22 mouse cellular contexts compared by ENCODE assay signal in genomic region chr6:142652175-142652574, GRCm38 (mm10). TPM values are rescaled to one million over a fixed set of nuclear protein-coding genes. Genes with fewer than 3 reads are reported as not detected.
DNase-seq lines count a peak whose midpoint lies in the region; ATAC-seq and TF ChIP-seq lines count a peak whose summit lies in the region.
"Had no signal": no experiment of that assay in that cellular context is flagged by ENCODE, and none has a peak within 500 bp of the region (broad histone marks: within the 10 kb centered on the region; RNA-seq: fewer than 3 reads in every experiment).

No protein-coding gene starts in this region.

- in situ Hi-C loops in Patski (cut with MboI; ENCODE audit: low pct_unique_long_range_greater_than_20kb), result no loop called here

- H3K4me1 ChIP-seq in embryonic facial prominence, embryonic 13.5 days, result peaks cover 7% of the 10 kb centered on the region; the same call in 1 of the 2 replicates
- peaks cover 4% of the 10 kb centered on the region; the same call in 1 of the 2 replicates for H3K4me1 ChIP-seq in embryonic facial prominence, embryonic 10.5 days
- no peaks in the 10 kb centered on the region for H3K4me1 ChIP-seq in embryonic facial prominence, embryonic 14.5 days (ENCODE audit: control insufficient read depth, insufficient read depth, low read length)
- H3K4me1 ChIP-seq: embryonic facial prominence, embryonic 15.5 days; heart, embryonic 12.5 days; heart, embryonic 15.5 days; hindbrain, embryonic 12.5 days; hindbrain, embryonic 15.5 days had no signal

- H3K27ac ChIP-seq in embryonic facial prominence, embryonic 13.5 days, result peak overlapping the region; percentile 22; the same call in 1 of the 2 replicates
- no peak overlapping the region for H3K27ac ChIP-seq in embryonic facial prominence, embryonic 10.5 days (replicated peaks)
- H3K27ac ChIP-seq in embryonic facial prominence, embryonic 14.5 days (replicated peaks; ENCODE audit: low read depth, low read length), result no peak overlapping the region
- H3K27ac ChIP-seq: embryonic facial prominence, embryonic 15.5 days; heart, embryonic 15.5 days; hindbrain, embryonic 12.5 days; hindbrain, embryonic 15.5 days had no signal

- no peak overlapping the region for H3K9ac ChIP-seq in embryonic facial prominence, embryonic 13.5 days
- H3K9ac ChIP-seq in embryonic facial prominence, embryonic 14.5 days (ENCODE audit: low read depth, low read length), result no peak overlapping the region
- H3K9ac ChIP-seq: embryonic facial prominence, embryonic 15.5 days; heart, embryonic 12.5 days; heart, embryonic 15.5 days; hindbrain, embryonic 12.5 days; hindbrain, embryonic 15.5 days had no signal

- CTCF ChIA-PET in Patski (lab: Charles Lee), result no interaction called here

- no peaks in the 10 kb centered on the region for H3K36me3 ChIP-seq in embryonic facial prominence, embryonic 13.5 days
- no peaks in the 10 kb centered on the region for H3K36me3 ChIP-seq in embryonic facial prominence, embryonic 10.5 days (replicated peaks)
- H3K36me3 ChIP-seq in embryonic facial prominence, embryonic 14.5 days (ENCODE audit: control insufficient read depth, insufficient read depth, low read length), result no peaks in the 10 kb centered on the region
- H3K36me3 ChIP-seq: embryonic facial prominence, embryonic 15.5 days; hindbrain, embryonic 12.5 days; hindbrain, embryonic 15.5 days had no signal

- no peak for ATAC-seq in embryonic facial prominence, embryonic 13.5 days (ENCODE audit: insufficient number of reproducible peaks, insufficient read depth, low FRiP score, low TSS enrichment, low read depth)
- ATAC-seq in Patski, result peak; percentile 39
- ATAC-seq in embryonic facial prominence, embryonic 14.5 days (ENCODE audit: low read depth), result peak; percentile 33; the same call in 1 of the 2 replicates
- ATAC-seq in CD4-positive, CD25-positive, alpha-beta regulatory T cell, adult 4 months, result no peak
- ATAC-seq: forebrain, embryonic 14.5 days; intestine, postnatal 0 days had no signal

- WGBS in embryonic facial prominence, embryonic 13.5 days, result 62% methylated on average over 1 of the region's 1 CpGs
- 60% methylated on average over 1 of the region's 1 CpGs for WGBS in embryonic facial prominence, embryonic 10.5 days
- 69% methylated on average over 1 of the region's 1 CpGs for WGBS in embryonic facial prominence, embryonic 14.5 days

- POLR2A ChIA-PET in Patski (lab: Charles Lee), result interaction anchor here (0.7 kb wide), 1 partner anchor 763 kb away, joined by 4 read pairs; no protein-coding TSS in a partner anchor

- no peak overlapping the region for H3K4me3 ChIP-seq in embryonic facial prominence, embryonic 13.5 days
- no peak overlapping the region for H3K4me3 ChIP-seq in embryonic facial prominence, embryonic 10.5 days
- H3K4me3 ChIP-seq in embryonic facial prominence, embryonic 14.5 days (ENCODE audit: low read depth, low read length), result no peak overlapping the region
- H3K4me3 ChIP-seq: embryonic facial prominence, embryonic 15.5 days; heart, embryonic 12.5 days; heart, embryonic 15.5 days; hindbrain, embryonic 12.5 days; hindbrain, embryonic 15.5 days had no signal

- H3K9me3 ChIP-seq in embryonic facial prominence, embryonic 13.5 days, result no peaks in the 10 kb centered on the region
- H3K9me3 ChIP-seq in embryonic facial prominence, embryonic 10.5 days, result no peaks in the 10 kb centered on the region
- no peaks in the 10 kb centered on the region for H3K9me3 ChIP-seq in embryonic facial prominence, embryonic 14.5 days (ENCODE audit: control insufficient read depth, low read length)
- H3K9me3 ChIP-seq: embryonic facial prominence, embryonic 15.5 days; heart, embryonic 12.5 days; heart, embryonic 15.5 days; hindbrain, embryonic 12.5 days; hindbrain, embryonic 15.5 days had no signal

- H3K4me2 ChIP-seq in embryonic facial prominence, embryonic 13.5 days, result no peak overlapping the region
- no peak overlapping the region for H3K4me2 ChIP-seq in embryonic facial prominence, embryonic 14.5 days (ENCODE audit: low read depth, low read length)
- H3K4me2 ChIP-seq: embryonic facial prominence, embryonic 15.5 days; heart, embryonic 12.5 days; heart, embryonic 15.5 days; hindbrain, embryonic 12.5 days; hindbrain, embryonic 15.5 days had no signal

- no peaks in the 10 kb centered on the region for H3K27me3 ChIP-seq in embryonic facial prominence, embryonic 13.5 days
- no peaks in the 10 kb centered on the region for H3K27me3 ChIP-seq in embryonic facial prominence, embryonic 10.5 days (replicated peaks; ENCODE audit: low read depth, poor library complexity, severe bottlenecking)
- peaks cover 11% of the 10 kb centered on the region for H3K27me3 ChIP-seq in Patski
- no peaks in the 10 kb centered on the region for H3K27me3 ChIP-seq in embryonic facial prominence, embryonic 14.5 days (replicated peaks; ENCODE audit: control insufficient read depth, insufficient read depth, low read length)
- H3K27me3 ChIP-seq: embryonic facial prominence, embryonic 15.5 days; heart, embryonic 12.5 days; heart, embryonic 15.5 days; hindbrain, embryonic 12.5 days; hindbrain, embryonic 15.5 days had no signal

- no peak for TF ChIP-seq CTCF in Patski (IDR thresholded peaks at IDR 0.05)

- DNase-seq in embryonic facial prominence, embryonic 10.5 days (ENCODE audit: low spot score), result no peak
- DNase-seq in Patski (ENCODE audit: low read depth, low spot score), result no peak
- DNase-seq in embryonic facial prominence, embryonic 14.5 days (ENCODE audit: low spot score), result no peak
- no peak for DNase-seq in embryo, embryonic 10.5 days (ENCODE audit: low spot score)
- DNase-seq: adrenal gland, postnatal 10 days; adrenal gland, postnatal 36 days; B cell, adult 2 months; cerebellum, adult 11 months; gastrocnemius, postnatal 14 days; heart, adult 18-20 months; heart, postnatal 10 days; heart, postnatal 4 days; kidney, adult 2 months had no signal

RNA-seq across cellular contexts. Expression of gene Abcc9, which starts 49.9 kb away (rescaled TPM):
- 1.4 and 1.6 TPM in 2 replicates for polyA plus RNA-seq in embryonic facial prominence, embryonic 13.5 days (2015; fragmentation: Nextera tagmentation; extraction: Ambion mirVana)
- polyA plus RNA-seq in embryonic facial prominence, embryonic 10.5 days (2016; fragmentation: Nextera tagmentation; extraction: Ambion mirVana), result 1.4 and 1.5 TPM in 2 replicates
- polyA plus RNA-seq in Patski (2021), result not detected
- polyA plus RNA-seq in embryonic facial prominence, embryonic 14.5 days (2014; fragmentation: Nextera tagmentation; extraction: Ambion mirVana), result 7.7 and 7.9 TPM in 2 replicates
- polyA plus RNA-seq in CD4-positive, CD25-positive, alpha-beta regulatory T cell, adult 4 months (2017; shearing (Covaris generic)), result not detected

Comparison
In these comparisons a context has a peak if more than half of its experiments do, and no peak if none do; other contexts are left out.
1. ATAC-seq: peak in Patski (single experiment) and embryonic facial prominence, embryonic 14.5 days (single experiment); none in embryonic facial prominence, embryonic 13.5 days (single experiment) and CD4-positive, CD25-positive, alpha-beta regulatory T cell, adult 4 months (single experiment).